Mouse (Mus musculus) embryonic facial prominence, embryonic 15.5 days (tissue): ENCODE data around the gene Obox1. TPM values are rescaled to one million over a fixed set of nuclear protein-coding genes. Genes with fewer than 3 reads are reported as not detected.
"Not testable (repeated sequence)": the region's sequence is repeated elsewhere in the genome, so short reads cannot be mapped to it uniquely, and the experiment has no call there.

Experiments
- ATAC-seq: fragments of 200-750 bp; cut with Nextera tagmentation; 2 replicates; pipeline ENCODE4 v1.8.0; 2017; ENCODE audit warnings: low read depth, moderate TSS enrichment; ENCODE audit not compliant: insufficient number of reproducible peaks, low FRiP score, low TSS enrichment
- H3K27ac ChIP-seq: fragments of 300-500 bp; sonication (generic); replicated peaks from 2 replicates; pipeline ENCODE4 v1.5.1; 2015; ENCODE audit warnings: mild to moderate bottlenecking, inconsistent platforms
- H3K27me3 ChIP-seq: fragments of 300-500 bp; sonication (generic); 2 replicates; pipeline ENCODE4 v1.6.1; 2015; ENCODE audit warnings: inconsistent platforms
- H3K36me3 ChIP-seq: fragments of 300-500 bp; sonication (generic); 2 replicates; pipeline ENCODE4 v1.6.1; 2015; ENCODE audit warnings: mild to moderate bottlenecking, inconsistent platforms
- H3K4me1 ChIP-seq: fragments of 300-500 bp; sonication (generic); 2 replicates; pipeline ENCODE4 v1.6.1; 2015; ENCODE audit warnings: inconsistent platforms
- H3K4me2 ChIP-seq: fragments of 300-500 bp; sonication (generic); replicated peaks from 2 replicates; pipeline ENCODE4 v1.6.1; 2015; ENCODE audit warnings: mild to moderate bottlenecking, inconsistent platforms
- H3K4me3 ChIP-seq: fragments of 300-500 bp; sonication (generic); replicated peaks from 2 replicates; pipeline ENCODE4 v1.5.1; 2015; ENCODE audit warnings: mild to moderate bottlenecking, inconsistent platforms
- H3K9ac ChIP-seq: fragments of 300-500 bp; sonication (generic); 2 replicates; pipeline ENCODE4 v1.6.1; 2015; ENCODE audit warnings: inconsistent platforms
- H3K9me3 ChIP-seq: fragments of 300-500 bp; sonication (generic); replicated peaks from 2 replicates; pipeline ENCODE4 v1.6.1; 2016; ENCODE audit warnings: inconsistent platforms
- WGBS: fragments of 180-500 bp; shearing (Covaris S2); methylation state at CpG from one replicate; pipeline ENCODE4 v1.1.7; 2015; 5-methylcytosine and 5-hydroxymethylcytosine counted together
- polyA plus RNA-seq: library from polyadenylated mRNA; unstranded; fragments of >200 nt; fragmentation: Nextera tagmentation; extraction: Ambion mirVana; gene quantifications from 2 replicates; pipeline ENCODE4 v1.2.1, GENCODE M21; 2015

Obox1 gene
- polyA plus RNA-seq = not detected in 2 replicates

DNA sequence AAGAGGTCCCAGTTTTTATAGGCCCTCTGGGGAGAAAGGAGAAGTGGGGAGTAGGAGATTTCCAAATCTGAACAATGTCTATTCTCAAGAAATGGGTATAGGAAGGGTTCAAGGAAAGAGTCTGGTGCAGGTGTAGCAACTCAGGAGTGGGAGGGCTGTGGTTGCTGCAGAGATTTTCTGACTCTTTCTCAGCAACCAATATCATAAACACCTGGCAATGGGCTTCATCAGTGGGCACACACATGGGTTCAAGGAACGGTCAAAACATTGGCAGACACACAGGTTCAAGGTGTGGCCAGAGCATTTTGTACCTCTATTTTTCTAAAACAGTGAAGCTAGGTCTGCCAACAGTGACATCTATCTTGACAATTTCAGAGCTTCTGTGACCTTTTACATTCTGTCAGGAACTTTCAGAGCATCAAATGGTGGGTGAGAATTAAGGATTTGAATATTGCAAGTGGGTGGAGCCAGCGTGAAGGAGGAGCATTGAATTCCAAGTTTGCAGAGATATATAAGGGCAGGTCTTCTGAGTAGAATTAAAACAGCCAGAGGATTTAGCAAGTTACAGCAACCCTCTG, at the start of gene Obox1, which contains the start of gene Obox2:
Gene Obox1 (plus strand): TSS at position 528 of the 578 bp plus-strand sequence.
Gene Obox2 (plus strand): TSS at position 301 of the 578 bp plus-strand sequence.
- H3K9me3 ChIP-seq, H3K36me3 ChIP-seq, H3K9ac ChIP-seq, H3K4me2 ChIP-seq, H3K4me1 ChIP-seq, ATAC-seq, H3K4me3 ChIP-seq, H3K27me3 ChIP-seq, H3K27ac ChIP-seq: not testable (repeated sequence)
- no CpG with 5 or more reads among the region's 2 CpGs for WGBS

DNA sequence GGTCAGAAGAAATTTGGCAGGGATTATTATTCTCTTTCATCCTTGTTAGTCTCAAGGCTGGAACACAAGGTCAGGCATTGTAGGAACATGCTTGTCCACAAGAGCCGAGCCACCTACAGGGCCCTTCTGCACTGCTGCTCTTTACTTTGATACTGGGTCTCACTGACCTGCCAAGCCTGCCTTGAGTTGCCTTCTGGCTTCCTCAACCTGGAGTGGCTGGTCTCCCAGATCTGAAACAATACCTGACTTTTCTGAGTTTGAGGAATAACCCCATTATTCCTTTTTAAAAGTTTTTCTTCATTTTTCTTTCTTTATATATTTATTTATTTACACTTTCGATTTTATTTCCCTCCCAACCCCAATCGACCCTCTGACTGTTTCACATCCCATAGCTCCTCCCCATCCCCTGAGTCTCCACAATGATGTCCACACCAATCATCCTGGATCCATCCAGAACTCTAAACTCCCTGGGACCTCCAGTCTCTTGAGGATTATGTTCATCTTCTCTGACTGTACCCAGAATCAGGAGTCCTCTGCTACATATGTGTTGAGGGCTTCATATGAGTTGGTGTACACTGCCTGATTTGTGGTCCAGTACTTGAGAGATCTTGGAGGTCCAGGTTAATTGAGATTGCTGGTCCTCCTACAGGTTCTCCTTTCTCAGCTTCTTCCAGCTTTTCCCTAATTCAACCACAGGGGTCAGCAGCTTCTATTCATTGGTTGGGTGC, 10.6 kb downstream of the Obox1 start:
- H3K4me1 ChIP-seq, H3K4me3 ChIP-seq, H3K9ac ChIP-seq, H3K27ac ChIP-seq, H3K36me3 ChIP-seq, H3K9me3 ChIP-seq, ATAC-seq, H3K27me3 ChIP-seq, H3K4me2 ChIP-seq: not testable (repeated sequence)
- WGBS = 63% methylated on average over 3 of the region's 3 CpGs

DNA sequence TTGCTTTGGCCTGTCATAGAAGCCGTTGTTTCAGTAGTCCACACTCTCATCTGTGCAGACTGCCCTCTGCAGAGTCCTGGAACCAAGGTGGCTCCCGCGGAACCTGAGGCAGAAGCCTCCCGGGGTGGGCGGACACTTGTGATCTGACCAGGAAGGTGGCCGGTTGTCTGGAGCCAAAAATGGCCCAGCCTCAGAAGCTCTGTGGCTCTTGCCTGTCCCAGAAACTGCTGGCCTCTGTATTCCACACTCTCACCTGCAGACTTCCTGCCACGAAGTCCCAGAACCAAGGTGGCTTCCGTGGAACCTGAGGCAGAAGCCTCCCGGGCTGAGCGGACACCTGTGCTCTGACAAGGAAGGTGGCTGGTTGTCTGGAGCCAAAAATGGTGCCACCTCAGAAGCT, 18.1 kb downstream of the Obox1 start:
- ATAC-seq, H3K27ac ChIP-seq, H3K9me3 ChIP-seq, H3K4me1 ChIP-seq, H3K27me3 ChIP-seq, H3K36me3 ChIP-seq, H3K9ac ChIP-seq, H3K4me2 ChIP-seq, H3K4me3 ChIP-seq: not testable (repeated sequence)
- WGBS = 88% methylated on average over 10 of the region's 10 CpGs

DNA sequence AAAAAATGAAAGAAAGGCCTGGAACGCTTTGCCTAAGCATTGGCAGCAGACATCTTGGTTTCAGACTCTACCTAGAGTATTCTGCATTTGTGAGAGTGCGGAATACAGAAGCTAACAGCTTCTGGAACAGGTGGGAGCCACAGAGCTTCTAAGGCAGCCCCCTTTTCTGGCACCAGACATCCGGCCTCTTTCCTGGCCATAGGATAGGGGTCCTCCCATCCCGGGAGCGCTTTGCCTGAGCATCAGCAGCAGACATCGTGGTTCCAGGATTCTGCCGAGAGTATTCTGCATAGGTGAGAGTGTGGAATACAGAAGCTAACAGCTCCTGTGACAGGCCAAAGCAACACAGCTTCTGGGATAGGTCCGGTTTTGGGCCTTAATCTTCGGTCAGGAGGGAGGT, 29.3 kb downstream of the Obox1 start:
- not testable (repeated sequence) for H3K4me2 ChIP-seq, H3K27ac ChIP-seq, H3K9me3 ChIP-seq, H3K36me3 ChIP-seq, H3K4me3 ChIP-seq, H3K9ac ChIP-seq, H3K27me3 ChIP-seq, ATAC-seq, H3K4me1 ChIP-seq
- WGBS = 81% methylated on average over 9 of the region's 9 CpGs

DNA sequence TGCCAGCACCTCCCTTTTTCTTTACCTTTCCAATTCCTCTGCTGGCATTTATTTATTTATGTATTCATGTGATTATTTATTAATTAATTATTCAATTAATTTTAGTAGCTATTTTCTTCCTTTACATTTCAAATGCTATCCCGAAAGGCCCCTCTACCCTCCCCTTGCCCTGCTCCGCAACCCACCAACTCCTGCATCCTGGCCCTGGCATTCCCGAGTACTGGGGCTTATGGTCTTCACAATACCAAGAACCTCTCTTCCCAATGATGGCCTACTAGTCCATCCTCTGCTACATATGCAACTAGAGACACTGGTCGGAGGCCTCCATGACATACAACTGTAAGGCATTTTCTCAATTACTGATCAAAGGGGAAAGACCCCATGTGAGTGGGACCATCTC, 36.8 kb downstream of the Obox1 start:
- H3K27me3 ChIP-seq, H3K4me3 ChIP-seq, H3K27ac ChIP-seq, H3K9ac ChIP-seq, H3K4me2 ChIP-seq, H3K9me3 ChIP-seq, H3K36me3 ChIP-seq, ATAC-seq, H3K4me1 ChIP-seq: not testable (repeated sequence)
- 79% methylated on average over 4 of the region's 4 CpGs for WGBS

DNA sequence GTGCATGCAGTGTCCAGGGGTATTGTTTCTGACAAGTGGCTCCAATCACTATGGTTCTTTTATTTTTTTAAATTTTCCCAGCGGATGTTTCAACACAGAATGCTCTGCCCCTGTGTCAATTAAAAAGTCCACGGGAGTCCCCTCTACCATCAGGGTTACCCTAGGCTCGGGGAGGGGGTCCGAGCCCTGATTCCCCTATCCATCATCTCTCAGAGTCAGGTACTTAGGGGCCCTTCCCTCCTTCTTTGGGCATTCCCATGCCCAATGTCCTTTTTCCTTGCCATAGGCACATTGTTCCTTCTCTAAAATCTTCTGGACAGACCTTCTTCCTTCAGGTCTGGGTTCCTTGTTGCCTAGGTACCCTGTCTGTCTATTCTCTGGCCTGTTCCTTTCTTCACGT, 120.7 kb downstream of the Obox1 start:
- not testable (repeated sequence) for H3K4me3 ChIP-seq, H3K27ac ChIP-seq, ATAC-seq, H3K9ac ChIP-seq, H3K27me3 ChIP-seq, H3K36me3 ChIP-seq, H3K9me3 ChIP-seq, H3K4me2 ChIP-seq, H3K4me1 ChIP-seq
- WGBS = 75% methylated on average over 5 of the region's 5 CpGs

Other genes with a start within 250 kb of the Obox1 start
- gene Obox2, start 227 bp upstream of the Obox1 start, polyA plus RNA-seq = not detected in 2 replicates